Mouse (Mus musculus) naive thymus-derived CD4-positive, alpha-beta T cell, adult 2 months (primary cell): ENCODE results near the gene Capn11.

Source experiments
- DNase-seq: peaks from one replicate; pipeline ENCODE4 v3.0.0-alpha.2; 2011; ENCODE audit warnings: low read depth

Gene Capn11

DNA sequence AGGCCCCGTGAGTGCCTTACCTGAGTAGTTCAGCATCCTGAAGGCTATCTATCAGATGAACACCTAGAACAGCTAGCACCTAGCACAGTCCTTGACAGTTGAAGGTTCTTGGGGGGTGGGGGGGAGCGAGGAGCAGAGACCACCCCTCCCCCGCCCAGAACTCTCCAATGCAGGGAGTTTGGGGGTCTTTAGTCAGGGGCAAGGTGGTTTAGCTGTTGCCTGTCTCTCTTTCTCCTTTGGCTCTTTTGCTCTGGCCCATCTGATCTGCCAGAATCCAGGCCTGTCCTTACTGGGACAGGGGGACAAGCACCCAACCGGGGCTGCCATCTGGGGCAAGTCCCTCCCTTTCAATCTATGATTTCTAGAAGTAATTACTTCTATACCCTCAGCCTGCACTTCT lies at the start of gene Capn11:
TSS of gene Capn11 (minus strand) at position 101 of the 400 bp plus-strand sequence.
- DNase-seq = no peak

DNA sequence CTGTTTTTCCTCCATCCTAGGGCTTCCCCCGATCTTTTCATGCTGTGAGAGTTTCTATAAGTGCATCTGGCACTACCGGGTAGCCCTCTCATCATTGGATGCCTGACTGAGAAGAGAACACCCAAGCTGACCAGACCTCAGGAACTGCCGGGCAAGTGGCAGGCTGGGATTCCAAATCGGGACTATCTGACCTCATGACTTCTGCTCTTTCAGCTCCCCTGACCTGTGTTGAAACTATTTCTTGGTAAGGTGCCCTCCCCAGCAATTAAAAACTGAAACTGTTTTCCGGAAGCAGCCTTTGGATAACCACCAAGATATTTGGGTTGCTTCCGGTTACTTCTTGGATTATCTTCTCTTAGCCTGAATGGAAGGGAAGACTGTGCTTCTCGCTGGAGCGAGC lies 49.1 kb upstream of the Capn11 start:
- DNase-seq = no peak

DNA sequence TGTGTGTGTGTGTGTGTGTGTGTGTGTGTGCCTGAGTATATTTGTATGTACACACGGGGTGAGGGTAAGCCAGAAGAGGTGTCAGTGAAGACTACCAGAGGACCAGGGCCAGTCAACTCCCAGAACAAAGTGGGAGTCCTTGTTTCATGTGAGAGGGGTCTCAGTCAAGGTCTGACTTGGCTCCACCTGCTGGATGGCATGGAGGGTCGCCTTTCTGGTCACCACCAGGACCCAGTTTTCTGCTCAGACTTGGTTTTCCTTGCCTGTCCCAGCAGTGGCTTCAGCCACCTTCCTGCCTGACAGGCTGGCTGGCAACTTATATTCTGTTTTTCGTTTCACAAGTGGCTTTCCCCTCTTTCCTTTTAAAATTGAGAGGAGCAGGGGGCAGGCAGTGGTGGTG lies 48.3 kb upstream of the Capn11 start:
- DNase-seq = no peak

DNA sequence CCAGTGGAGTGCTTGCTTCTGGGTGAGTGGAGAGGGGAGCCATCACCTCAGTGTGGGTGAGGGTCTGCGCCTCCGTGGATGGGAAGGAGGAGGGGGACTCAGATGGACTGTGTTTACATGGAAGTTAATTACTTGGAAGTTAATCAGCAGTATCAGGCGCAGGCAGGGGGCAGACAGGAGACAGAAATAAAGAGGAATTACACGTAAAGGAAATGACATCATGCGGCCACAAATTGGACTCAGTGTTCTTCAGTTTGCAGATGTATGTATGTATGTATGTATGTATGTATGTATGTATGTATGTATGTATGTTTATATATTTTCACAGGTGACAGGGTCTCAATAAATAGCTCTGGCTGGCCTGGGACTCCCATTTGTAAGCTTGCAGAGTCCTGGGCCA lies 47.7 kb upstream of the Capn11 start:
- DNase-seq = no peak

DNA sequence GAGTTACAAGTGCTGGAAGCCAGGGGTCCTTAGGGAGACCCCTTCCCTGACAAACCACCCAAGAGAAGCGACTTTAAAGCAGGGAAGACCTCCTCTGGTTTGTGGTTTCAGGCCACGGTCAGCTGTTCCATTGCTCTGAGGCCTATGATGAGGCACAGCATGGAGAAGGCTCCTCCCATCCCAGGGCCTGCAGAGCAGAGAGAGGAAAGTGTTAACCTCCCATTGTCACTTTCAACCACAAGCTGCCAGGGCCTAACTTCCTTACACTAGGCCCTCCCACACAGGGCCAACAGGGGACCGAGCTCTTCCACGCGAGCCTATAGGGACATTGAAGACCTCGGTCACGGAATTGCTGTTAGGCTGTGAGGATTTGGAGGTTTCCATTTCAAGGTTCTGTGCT lies 44.1 kb upstream of the Capn11 start:
- DNase-seq = no peak

DNA sequence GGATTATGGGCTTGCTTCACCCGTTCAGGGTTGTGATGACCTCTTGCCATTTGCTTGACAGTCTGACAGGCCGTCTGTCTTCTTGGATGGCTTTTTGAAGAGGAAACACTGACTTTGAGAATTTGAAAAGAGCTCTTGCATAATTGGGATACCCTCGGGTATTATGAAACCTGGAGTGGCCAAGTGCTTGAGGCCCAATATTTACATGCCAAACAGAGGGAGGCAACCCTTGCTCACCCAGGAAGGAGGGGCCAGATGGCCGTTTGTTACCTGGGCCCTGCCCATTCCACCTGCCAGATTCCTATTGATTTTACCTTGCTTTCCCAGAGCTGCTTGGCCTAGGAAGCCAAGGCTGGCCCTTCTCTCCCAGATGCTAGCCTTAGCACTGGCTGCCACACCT lies 43.1 kb upstream of the Capn11 start:
- no peak for DNase-seq

DNA sequence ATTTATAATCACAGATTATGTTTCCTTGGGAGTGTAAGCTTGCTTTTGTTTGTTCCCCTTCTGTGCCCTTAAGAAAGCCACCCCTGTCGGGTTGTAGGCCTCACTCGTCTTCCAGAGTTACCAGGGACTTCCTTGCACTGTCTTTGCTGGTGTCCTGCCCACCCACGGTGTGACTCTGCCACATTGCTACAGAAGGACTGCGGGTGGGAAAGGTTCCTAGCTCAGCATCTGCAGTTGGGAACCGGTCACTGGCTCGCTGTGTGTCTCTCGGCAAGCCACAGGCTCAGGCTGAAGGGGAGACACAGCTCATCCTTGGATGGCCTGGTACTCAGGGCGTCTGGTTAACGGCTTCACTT lies 42.1 kb upstream of the Capn11 start:
- DNase-seq = no peak

DNA sequence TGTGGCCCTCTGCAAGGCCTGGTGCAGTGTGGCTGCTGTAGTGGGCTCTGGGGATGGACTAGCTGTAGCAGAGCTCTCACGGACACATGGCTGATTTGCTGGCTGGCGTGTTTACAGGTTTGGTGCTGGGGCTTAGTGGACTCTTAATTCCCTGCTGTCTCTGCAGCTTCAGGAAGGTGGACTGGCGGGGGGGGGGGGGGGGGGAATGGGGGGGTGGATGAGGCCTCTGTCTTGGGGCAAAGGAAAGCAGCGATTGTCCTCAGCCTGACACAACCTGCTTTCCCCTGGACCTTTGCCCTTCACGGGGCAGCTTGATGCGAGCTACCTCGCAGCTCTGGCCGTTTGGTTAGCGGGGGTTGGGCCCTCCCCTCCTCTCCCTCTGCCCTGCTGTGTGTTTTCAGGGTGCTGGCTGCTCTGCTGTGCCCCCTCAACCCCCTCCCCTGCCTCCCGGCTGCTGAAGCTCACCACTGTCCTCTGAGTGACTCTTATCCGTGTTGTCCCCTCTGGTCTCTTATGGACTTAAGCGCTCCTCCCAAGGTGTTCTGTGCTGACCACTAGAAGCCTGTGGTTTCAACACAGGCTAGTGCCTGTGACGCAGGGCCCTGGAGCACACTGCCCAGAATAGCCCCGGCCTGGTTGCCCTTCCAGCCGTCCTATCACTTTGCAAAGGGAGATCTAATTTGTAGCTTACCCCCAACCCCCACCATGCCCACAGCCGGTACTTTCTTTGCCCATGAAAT lies 41.5 kb upstream of the Capn11 start:
- DNase-seq = no peak

DNA sequence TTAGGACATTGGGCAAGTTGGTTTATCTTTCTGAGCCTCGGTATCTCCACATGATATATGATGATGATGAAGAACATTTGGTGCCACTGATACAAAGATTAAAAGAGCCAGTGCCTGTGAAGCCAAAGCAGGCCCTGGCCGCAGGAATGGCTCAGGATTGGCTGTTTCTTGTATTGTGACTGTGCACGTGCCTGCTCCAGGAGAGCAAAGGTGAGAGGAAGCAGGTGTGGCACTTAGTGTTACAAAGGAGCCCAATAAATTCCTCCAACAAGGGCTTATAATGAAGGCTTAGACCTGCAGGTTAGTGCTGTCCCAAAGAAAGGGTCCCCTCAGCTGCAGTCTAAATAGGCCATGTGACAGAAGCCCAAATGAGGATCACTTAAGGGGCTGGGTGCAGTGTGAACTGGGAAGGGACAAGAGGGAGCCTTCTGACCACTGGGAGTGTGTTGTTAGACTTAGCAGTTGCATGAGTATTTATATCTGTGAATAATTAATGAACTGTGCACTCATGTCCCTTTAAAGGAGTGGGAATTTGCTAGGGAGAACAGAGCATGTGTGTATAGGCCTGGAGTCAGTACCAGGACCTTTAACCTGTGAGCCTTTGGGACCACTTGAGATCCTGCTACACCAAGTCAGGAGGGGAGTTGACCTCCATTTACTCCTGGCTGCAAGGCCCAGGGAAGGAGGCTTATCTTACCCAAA lies 40.1 kb upstream of the Capn11 start:
- DNase-seq = no peak

DNA sequence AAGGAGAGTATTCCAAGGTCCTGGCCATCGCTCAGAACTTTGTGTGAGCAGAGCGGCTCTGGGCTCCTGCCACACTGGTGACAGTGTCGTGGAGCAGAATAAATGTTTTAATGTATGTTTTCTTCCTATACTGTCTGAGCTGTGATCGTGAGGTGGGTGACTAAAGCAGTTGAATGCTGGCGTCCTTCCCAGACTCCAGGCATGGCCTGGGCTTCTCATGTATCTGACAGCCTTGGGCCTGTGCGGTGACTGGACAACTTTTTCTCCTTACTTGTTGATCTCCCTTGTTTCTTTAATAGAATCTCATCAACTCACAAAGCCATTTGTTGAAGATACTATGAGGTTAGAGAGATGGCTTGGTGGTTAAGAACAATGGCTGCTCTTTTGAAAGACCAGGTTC lies 39.2 kb upstream of the Capn11 start:
- no peak for DNase-seq

DNA sequence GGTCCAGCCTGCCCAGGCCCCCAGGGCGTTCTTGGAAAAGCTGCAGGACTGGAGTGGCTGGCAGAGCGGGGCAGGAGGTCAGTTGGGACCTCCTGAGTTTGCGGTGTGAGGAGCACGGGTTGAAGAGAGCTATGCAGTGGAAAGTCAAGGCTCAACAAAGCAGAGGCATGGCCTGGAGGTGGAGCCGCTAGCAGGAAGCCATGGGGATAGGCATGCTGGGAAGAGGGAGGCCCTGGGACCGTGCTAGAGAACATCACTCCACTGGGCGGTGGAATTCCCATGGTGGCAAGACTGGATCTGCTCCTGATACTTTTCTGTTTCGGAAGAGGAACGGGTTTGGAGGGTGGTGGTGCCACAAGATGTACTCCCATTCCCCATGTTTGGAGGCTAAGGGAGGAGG lies 37.9 kb upstream of the Capn11 start:
- no peak for DNase-seq

DNA sequence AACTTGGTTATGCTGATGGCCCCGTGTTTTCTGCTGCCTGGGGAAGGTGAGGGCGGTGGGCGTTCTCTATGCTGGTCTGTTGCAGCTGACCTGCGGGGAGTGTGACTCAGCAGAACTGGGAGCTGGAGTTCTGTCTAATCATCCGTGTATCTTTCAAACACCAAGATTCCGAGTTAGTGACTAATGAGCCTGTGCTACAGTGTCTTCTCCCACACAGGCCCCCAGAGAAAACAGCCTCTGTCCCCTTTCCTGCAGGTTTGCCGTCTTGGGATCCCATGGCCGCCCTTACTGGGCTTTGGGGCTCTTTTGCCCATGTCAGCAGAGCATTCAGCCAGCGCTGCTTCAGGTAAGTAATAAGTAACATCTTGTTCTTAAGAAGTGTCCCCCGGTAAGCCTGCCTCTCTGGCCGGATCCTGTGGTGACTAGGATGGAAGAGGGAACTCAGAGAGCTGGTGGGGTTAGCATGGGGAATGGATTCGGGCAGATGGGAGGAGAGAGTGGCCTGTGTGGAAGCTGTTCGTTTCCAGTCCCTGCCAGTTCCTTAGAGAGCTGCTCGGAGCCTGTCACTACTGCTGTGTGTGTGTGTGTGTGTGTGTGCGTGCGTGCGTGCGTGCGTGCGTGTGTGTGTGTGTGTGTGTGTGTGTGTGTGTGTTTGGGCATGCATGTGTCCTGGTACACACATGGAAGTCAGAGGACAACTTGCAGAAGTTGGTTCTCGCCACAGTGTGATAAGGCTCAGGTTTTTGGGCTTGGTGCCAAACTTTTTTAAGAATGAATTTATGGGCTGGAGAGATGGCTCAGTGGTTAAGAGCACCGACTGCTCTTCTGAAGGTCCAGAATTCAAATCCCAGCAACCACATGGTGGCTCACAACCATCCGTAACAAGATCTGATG lies 36.3 kb upstream of the Capn11 start:
- no peak for DNase-seq

DNA sequence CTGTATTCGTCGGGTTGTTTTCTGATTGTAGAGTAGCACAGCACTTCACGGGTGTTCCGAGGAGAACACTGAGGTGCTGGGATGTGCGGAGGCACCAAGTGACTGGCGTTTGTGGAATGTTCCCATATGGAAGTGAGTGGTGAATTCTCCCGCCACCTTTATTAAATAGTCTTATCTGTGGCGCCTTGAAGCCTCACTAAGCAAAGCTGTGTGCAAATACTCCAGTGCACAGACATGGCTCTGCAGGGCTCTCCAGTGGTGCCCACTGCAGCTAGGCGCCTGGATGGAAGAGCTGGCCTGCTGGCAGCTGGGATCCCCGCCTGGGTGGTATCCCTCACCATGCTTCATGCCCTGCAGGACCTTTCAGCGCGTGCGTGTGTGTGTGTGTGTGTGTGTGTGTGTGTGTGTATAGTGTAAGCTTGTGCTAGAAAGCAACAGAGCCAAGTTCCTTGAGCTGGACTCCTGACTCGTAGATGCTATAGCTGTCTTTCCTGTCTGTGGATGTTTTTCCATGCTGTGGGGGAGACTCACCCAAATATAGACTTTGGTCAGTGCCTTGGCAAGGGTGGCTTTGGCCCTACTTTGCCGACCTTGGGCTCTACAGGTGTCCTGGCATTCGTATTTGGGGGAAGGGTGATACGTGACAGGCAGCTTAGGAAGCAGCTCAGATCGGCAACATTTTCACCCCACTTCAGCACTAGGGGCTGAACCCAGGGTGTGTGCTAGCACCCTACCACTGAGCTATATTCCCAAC lies 34.9 kb upstream of the Capn11 start:
- DNase-seq = no peak

DNA sequence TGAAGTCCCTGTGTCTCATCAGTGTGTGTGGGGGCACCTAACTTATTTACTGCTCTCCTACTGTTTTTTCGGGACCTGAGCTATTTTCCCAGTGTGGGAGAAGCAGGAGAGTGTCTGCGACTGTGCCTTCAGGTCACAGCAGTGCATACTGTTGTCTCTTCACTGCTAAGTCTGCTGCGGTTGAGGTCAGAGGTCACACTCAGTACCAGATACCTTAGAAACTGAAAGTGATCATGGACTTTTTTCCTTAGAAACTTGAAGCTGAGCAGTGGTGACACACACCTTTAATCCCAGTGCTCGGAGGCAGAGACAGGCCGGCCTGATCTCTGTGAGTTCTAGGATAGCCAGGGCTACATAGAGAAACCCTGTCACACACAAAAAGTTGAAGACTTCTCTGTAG lies 33.0 kb upstream of the Capn11 start:
- no peak for DNase-seq

DNA sequence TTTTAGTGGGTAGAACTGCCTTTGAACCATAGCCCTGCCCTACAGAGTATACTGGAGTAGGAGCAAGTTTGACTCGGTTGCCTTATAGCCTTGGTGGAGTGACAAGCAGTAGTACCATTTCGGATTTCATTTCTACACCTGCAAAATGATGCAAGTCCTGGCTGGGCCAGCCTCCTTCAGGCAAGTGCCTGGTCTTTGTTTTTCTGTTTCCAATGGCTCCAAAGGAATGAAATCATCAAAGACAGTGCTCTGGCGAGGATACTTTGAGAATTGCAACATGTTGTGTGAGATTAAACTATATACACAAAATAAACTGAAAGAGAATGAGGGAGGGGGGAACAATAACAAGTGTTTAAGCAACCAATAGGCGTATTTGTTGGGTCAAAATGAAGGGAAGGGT lies 30.9 kb upstream of the Capn11 start:
- no peak for DNase-seq

DNA sequence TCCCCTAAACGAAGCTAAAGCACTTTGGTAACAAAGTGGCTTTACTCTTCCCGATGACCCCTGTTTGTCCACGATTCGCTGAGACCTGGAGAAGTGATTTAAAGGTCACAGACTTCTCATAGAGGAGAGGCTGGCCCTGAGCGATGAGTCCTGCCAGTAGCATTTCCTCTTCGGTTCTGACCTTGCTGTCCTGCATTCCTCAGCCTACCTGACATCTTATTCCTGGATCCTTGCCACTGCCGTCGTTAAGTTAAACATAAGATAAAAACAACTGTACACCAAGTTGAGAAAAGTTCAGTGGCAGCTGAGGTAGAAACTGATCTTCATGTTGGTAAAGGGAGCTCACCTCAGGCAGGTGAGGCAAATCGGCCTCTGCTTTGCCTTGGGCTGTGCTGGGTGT lies 30.0 kb upstream of the Capn11 start:
- no peak for DNase-seq

DNA sequence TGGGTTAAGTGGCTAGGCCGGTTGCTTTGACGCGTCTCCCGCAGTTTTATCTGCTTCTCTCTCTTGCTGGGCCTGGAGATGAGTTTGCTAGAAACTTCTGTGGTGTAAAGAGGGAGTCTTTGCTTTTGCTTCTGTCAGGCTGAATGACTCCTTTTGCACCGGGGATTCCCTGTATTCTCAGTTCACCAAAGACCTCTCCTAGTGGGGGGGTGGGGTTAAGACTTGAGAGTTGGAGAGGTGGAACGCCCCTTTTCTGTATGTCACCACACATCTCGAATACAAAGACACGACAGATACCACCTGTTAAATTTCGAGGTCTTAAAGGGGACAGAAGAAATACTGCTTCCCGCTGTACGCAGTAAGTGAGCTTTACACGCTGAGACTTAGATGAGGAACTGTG lies 27.6 kb upstream of the Capn11 start, which contains the start of gene Tmem63b:
TSS of gene Tmem63b (minus strand) at position 190 of the 400 bp plus-strand sequence.
- peak; percentile 76 for DNase-seq

DNA sequence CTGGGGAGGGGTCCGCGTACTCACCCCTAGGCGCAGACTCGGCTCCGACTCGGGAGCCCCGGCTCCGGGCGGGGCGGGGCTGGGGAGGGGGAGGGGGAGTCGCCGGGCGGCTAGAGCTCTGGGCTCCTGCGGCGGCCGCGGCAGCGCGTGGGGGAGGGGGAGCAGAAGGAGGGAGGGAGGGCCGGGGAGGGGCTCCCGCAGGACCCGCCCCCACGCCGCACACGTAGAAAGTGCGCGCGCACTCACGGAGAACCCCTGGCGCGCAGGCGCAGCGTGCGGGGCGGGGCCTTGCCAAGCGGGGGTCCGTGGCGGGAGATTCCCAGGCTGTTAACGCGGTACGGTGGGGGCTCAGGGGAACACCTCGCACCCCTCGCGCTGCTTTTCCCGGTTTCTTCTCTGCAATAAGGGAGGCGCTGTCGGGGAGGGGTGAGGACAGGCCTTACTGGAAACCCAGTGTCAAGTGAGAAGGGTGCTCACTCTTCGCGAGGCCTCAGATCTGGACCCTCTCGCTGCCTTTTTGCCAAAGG lies 27.0 kb upstream of the Capn11 start, which contains the start of gene Mrpl14:
TSS of gene Mrpl14 (plus strand) at position 230 of the 527 bp plus-strand sequence.
- peak; percentile 96 for DNase-seq

DNA sequence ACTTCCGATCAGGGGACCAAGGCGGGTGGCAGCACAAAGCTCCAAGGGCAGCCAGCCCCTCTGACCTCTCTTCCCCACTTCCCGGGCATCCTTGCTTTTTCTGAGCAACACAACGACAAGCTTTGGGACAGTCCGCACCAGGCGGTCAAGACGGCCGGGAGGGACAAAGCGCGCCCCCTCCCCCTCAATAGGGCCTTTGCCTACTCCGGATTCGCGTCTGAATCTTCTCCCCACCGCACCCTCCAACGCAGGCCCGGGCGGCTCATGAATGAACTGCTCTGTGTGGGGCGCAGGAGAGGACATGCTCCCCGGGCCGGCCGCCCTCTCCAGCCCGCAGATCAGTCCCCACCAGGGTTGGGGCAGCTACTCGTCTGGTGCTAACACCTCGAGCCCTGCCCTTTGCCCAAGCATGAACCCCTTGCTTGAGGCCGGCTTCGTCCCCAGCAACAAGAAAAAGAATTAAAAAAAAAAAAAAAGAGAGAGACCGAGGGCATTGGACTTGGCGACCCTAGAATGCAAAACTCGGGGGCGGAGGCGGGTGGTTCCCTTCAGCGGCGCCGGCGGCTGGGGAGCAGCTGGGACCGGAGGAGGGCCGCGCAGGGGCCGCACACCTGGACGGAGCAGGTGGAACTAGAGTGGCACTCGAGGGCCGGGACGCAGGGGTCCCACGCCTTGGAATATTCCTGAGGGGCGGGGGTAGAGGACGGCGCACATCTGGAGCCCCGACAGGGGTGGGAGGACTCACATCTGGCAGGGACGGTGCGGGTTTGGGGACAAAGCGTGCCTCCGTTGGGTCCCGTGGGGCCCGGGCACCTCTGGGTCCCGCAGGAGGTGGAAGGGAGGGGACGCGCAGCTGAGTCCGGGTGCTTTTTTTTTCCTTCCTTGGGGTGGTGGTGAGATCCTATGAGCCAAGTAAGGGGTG lies 26.3 kb upstream of the Capn11 start:
- peak; percentile 52 for DNase-seq

DNA sequence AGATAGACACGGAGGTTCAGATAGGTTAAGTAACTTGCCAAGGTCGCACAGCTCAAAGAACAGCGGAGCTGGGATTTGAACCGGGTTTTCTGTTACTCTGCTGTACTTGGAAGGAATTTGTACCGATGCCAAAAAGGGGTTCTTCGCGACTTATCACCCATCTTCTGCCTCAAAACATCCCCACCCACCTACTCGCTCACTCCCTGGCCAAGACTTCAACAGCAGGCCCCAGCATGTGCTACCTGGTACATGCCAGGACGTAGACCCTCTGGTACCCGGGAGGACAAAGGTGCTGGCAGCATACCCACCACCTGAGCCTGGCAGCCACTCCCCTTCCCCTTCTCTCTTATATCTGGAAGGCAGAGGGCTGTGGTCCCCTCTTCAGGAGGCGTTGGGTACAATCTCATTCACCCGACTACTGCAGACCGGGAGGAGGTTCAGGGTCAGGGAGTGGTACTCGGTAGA lies 25.6 kb upstream of the Capn11 start:
- DNase-seq = no peak
